Mouse (Mus musculus) mesoderm, embryonic 11.5 days (tissue): ENCODE results near the gene Ptpra.

Experiments
- DNase-seq: peaks from one replicate; pipeline ENCODE4 v3.0.0-alpha.2; 2012; ENCODE audit warnings: low read depth, low spot score

Ptpra gene

GRCm38 (mm10) chr2:130442162-130442561, 7.9 kb upstream of the Ptpra start:
- no peak for DNase-seq

- no peak for DNase-seq
Measured at GRCm38 (mm10) chr2:130448449-130448848, 1.6 kb upstream of the Ptpra start.

GRCm38 (mm10) chr2:130449021-130449793, 871 bp upstream of the Ptpra start:
- peak; percentile 34 for DNase-seq

- DNase-seq, result no peak
Measured at GRCm38 (mm10) chr2:130450434-130450796, 337 bp downstream of the Ptpra start.

GRCm38 (mm10) chr2:130451086-130451726, 1.1 kb downstream of the Ptpra start:
- DNase-seq, result no peak

GRCm38 (mm10) chr2:130451727-130452090, 1.6 kb downstream of the Ptpra start:
- DNase-seq, result no peak

- no peak for DNase-seq
Measured at GRCm38 (mm10) chr2:130452266-130452665, 2.2 kb downstream of the Ptpra start.

- DNase-seq, result no peak
Measured at GRCm38 (mm10) chr2:130453421-130453820, 3.3 kb downstream of the Ptpra start.

- no peak for DNase-seq
Measured at GRCm38 (mm10) chr2:130454748-130455370, 4.8 kb downstream of the Ptpra start.

GRCm38 (mm10) chr2:130457871-130458270, 7.8 kb downstream of the Ptpra start:
- DNase-seq, result no peak

- no peak for DNase-seq
Measured at GRCm38 (mm10) chr2:130459576-130459975, 9.5 kb downstream of the Ptpra start.

- DNase-seq, result no peak
Measured at GRCm38 (mm10) chr2:130461287-130462071, 11.4 kb downstream of the Ptpra start.

- DNase-seq, result no peak
Measured at GRCm38 (mm10) chr2:130466438-130466837, 16.4 kb downstream of the Ptpra start.

GRCm38 (mm10) chr2:130469366-130469765, 19.3 kb downstream of the Ptpra start:
- DNase-seq, result peak; percentile 27

- no peak for DNase-seq
Measured at GRCm38 (mm10) chr2:130469935-130470334, 19.9 kb downstream of the Ptpra start.

- DNase-seq, result no peak
Measured at GRCm38 (mm10) chr2:130472908-130473510, 22.9 kb downstream of the Ptpra start.

GRCm38 (mm10) chr2:130475764-130476163, 25.7 kb downstream of the Ptpra start:
- no peak for DNase-seq

GRCm38 (mm10) chr2:130476666-130477297, 26.7 kb downstream of the Ptpra start:
- DNase-seq, result no peak

GRCm38 (mm10) chr2:130482177-130482576, 32.1 kb downstream of the Ptpra start:
- DNase-seq, result no peak

- no peak for DNase-seq
Measured at GRCm38 (mm10) chr2:130482700-130483099, 32.6 kb downstream of the Ptpra start.

GRCm38 (mm10) chr2:130484206-130484605, 34.1 kb downstream of the Ptpra start:
- DNase-seq, result no peak
